Mouse (Mus musculus): ENCODE data around the gene Rxfp4. TPM values are rescaled to one million over a fixed set of nuclear protein-coding genes. Genes with fewer than 3 reads are reported as not detected.

Gene Rxfp4
- total RNA-seq, 4 experiments from 2014 or later = not detected

DNA sequence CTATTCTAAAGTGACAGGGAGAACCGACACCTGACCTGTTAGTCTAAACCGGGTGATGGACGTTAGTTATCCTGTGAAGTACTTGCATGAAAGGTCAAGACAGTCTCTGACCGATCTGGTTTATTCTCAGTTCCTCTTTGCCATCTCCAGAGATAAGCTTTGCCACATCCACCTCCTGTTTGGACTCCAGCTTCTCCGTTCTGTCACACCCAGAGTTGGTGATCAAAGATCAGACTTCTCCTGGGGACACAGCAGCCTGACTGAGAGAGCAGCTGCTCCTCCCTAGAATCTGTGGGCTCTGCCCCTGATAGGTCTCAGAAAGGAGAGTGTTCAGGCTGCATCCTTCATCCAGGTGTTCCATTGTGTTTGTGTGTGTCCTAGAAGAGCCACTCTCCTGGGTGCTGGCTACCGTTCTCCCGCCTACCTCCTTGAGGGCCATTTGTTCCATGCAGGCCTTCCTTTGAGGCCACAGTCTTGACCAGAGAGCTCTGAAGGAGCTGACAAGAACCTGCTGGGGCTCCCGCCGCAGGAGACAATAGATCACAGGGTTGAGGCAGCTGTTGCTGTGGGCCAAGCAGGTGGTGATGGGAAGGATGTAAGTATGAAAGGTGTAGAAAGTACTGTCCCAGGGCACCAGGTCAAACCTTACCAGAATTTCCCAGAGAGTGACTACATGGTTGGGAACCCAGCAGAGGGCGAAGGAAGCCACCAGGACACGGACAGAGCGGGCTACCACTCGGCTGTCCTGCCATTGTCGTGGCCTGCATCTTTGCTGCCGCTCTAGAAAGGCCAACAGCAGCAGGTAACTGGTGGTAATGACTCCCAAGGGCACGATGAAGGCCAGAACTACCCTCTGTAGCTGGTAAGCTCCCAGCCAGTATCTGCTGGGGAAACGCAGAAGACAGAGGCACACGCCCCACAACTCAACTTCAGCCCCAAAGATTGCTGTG is 998 bp downstream of the Rxfp4 start:
- no peak for DNase-seq

DNA sequence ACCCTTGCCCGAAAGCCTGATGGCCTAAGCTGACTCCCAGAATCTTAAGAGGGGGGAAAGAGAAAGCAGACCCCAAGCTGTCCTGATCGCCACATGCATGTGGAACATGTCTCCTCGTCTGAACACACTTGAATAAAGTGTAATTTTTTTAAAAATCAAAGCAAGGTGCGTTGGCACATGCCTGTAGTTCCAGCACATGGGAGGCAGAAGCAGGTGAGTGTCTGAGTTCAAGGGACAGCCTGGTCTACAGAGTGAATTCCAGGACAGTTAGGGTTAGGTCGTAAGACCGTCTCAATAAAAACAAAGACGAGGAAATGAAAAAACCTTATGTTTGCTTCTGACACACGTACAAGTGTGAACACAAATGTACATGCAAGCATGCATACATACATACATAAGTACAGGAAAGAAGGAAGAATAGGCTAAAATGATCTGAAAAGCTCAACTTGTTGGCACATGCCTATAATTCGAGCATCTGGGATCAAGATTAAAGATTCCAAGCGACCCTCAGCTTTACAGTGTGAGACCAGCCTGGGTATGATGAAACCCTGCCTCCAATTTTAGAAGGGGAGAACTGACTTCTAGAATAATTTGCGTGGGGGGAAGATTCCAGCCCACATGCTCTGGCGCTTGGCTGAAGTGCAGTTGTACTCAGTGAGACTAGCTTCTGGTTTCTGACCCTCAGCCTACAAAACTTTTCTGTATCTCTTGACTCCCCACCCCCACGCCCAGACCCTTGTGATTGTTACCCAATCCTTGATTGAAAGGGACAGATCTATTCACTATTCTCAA is 2.0 kb downstream of the Rxfp4 start:
- no peak for DNase-seq

DNA sequence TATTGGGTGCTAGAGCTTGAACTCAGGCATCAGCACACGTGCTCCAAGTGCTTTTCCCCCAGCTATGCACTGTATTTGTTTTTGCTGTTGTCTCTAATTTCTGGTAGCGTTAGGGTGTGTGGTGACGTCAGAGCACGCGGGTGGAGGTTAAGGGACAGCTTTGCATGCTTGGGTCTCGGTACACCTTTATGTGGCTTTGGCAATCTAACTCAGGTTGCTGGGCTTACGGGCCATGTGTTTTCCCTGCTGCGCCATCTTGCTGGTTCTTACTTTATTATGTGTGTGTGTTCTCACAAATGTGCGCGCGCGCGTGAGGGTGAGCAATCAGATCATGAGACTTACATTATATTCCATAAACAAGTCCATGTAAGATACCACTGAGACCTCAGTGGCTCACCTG is 3.0 kb downstream of the Rxfp4 start:
- DNase-seq = no peak

DNA sequence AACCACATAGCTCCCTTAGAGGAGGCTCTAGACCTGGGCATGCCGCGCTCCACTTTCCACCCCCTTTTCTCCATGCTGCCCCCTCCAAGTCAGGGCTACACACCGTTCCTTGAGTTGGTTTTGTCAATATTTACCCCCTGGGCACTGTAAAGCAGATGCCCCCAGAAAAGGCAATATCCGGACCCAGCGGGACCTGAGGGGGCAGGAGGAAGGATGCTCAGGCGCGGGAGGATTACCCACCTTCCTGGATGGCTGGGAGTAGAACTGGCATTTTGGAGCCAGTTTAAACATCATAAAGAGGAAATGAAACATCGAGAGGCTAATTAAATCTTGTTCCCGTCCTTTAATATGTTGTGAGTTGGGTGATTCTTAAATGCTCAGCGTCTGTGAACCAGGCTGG is 3.8 kb downstream of the Rxfp4 start:
- DNase-seq = no peak

- no peak for DNase-seq
These were observed 4.3 kb downstream of the Rxfp4 start for GRCm38 (mm10) chr3:88648452-88649168.

DNA sequence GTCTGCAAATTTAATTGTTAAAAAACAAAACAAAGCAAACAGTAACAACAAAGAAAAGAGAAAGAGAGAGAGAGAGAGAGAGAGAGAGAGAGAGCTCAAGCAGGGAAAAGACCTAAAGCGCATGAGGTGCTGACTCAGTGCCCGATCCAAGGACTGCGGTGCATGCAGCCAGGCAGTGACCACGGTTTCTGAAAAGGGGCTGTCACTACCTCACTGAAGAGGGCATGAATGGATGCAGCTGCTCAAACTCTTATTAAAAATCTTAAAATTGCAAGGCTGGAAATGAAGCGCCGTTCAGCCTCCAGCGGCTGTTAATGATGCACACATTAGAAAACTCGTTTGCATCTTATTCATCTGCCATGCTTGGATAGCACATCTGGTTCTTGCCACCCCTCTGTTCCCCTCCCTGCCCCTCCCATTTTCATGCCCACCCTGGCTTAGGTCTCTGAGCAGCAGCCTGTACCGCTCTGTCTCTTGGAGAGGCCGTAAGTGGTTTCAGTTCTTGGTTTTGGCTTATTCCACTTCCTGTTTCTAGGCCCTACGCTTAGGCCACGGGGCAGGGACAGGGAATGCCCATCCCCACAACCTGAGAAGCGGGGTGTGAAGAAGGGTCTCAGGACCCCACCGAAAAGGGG is 5.0 kb downstream of the Rxfp4 start:
- no peak for DNase-seq

DNA sequence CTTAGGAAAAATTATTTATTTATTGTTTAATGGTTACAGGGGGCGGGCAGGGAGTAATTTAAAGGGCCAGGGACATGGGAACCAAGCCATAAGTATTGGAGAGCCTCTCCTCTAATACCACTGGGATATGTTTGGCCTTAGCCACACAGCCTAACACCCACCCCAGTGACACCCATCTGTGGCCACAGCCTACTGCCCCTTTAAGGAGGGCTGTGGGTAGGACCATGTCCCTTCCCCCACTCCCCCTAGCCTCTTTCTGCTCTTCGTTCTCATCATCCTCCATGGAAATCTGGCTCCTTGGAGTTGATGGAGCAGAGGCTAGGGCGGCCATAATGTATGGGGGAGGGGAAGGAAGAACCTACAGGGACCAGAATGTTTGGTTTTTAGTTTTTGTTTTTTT is 5.9 kb downstream of the Rxfp4 start:
- no peak for DNase-seq

- no peak for DNase-seq
These were observed 6.4 kb downstream of the Rxfp4 start for GRCm38 (mm10) chr3:88646426-88646995.

DNA sequence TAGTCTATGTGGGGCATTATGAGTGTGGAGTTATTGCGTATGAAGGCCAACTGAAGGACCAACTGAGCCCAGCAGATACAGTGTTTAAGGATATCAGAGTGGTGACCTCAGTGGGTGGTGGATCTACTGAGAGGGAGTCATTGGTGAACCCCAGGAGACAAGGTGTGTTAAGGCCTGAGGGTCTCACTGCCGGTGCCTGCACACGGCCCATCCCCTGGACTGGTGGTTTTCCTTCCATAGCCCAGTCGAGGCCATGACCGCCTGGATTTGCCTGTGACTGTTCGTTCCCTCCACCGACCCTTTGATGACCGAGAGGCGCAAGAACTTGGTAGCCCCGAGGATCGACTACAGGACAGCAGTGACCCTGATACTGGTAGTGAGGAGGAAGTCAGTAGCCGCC is 7.0 kb downstream of the Rxfp4 start:
- DNase-seq = no peak

DNA sequence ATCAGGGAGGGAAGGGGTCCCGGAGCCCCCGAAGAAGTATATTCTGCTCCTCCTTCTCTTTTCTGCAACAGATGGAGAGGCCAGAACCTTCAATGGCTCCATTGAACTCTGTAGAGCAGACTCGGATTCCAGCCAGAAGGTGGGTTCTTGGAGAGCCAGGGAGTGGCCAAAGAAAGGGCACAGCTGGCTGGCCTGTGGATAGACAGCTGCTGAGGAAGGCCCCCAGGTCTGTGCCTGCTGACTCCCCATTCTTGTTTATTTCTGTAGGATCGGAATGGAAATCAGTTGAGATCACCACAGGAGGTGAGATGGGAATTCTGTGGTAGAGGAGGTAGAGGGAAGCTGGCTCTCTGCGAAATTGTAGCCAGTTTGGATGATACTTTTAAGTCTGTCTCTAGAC is 9.9 kb downstream of the Rxfp4 start:
- DNase-seq = no peak

- no peak for DNase-seq
These were observed 12.3 kb downstream of the Rxfp4 start for GRCm38 (mm10) chr3:88640676-88641075.

- no peak for DNase-seq
These were observed 13.7 kb downstream of the Rxfp4 start for GRCm38 (mm10) chr3:88639239-88639638.

DNA sequence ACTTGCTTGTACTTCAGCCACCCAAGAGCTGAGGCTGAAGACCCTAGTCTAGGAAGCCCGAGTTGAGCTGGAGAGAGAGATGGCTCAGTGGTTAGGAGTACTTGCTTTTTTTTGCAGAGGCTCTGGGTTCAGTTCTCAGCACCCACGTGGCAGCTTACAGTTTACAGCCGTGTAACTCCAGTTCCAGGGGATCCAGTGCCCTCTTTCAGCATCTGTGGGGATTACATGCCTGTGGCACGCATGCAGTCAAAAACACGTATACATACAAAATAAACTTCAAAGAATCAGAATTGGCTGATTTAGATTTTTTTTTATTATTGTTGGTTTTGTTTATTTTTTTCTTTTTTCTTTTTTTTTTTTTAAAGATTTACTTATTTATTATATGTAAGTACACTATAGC is 15.8 kb downstream of the Rxfp4 start:
- no peak for DNase-seq

DNA sequence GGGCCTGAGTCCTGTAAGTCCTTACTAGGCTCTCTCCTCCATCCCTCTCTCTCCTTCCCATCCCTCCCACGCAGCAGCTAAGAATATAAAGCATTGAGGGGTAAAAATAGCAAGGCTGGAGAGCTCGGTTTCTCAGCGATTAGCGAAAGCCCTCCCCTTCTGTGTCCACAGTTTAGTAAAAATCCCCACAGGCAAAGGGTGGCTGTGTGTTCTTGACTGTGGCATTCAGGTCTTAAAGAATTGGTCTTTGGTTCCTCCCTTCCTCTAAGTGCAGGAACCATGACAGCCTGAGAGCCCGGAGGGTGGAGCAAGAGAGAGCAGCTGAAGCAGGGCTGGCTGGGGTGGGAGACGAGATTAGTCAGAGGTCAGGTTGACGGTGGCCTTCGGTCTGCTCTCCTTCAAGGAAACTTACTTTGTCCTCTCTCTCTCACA is 16.4 kb downstream of the Rxfp4 start:
- no peak for DNase-seq

- no peak for DNase-seq
These were observed 17.3 kb downstream of the Rxfp4 start for GRCm38 (mm10) chr3:88635506-88636275.

- no peak for DNase-seq
These were observed 19.9 kb downstream of the Rxfp4 start for GRCm38 (mm10) chr3:88633056-88633455.

DNA sequence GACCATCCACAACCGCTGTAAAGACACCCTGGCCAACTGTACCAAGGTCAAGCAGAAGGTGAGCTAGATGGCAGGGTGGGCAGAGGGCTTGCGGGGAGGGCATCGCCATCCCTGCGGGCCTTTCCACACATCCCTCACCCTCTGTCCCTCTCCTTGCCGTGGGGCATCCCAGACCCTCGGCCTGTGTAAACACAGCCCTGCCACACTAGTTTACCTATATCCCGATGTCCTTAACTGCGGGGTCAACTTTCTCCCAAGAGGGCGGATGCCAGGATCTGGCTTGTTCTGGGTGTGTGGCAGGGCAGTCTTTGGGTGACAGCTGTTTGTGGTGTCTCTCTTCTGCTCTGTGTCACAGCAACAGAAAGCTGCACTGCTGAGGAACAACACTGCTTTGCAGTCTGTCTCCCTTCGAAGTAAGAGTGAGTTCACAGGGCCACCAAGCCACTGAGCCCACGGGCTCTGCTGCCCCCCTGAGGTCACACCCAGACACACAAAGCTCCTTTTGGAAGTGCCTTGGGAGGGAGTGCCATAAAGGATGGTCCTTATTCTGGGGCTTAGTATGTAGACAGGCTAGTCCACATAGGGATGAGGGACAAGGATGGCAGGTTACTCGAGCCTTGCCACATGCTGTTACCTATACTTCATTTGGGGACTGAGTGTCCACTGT is 20.9 kb downstream of the Rxfp4 start:
- DNase-seq = no peak

DNA sequence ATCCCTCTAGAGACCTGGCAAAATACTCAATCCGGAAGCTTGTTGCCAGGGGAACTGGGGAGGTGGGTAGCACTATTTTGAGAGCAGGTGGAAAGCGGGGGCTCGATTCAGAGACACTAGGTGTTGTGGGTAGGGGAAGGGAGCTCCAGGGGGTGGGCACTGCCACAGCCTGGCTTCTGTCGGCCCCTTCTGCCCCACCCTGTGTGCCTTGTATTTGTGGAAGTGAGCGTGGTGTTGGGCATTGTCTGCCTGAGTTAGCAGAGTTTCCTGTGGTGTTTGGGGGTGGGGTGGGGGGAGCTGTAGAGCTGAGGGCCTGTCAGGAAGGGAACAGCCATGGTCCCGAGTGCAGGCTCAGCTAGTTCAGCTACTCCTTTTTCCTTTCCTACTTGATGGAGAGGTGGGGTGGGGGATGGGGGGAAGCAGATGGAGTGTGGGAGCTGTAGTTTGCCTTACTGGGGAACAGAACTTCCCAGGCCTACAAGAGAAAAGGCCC is 22.0 kb downstream of the Rxfp4 start:
- DNase-seq = no peak

- no peak for DNase-seq
These were observed 22.9 kb downstream of the Rxfp4 start for GRCm38 (mm10) chr3:88630018-88630417.

- DNase-seq = no peak
These were observed 23.7 kb downstream of the Rxfp4 start for GRCm38 (mm10) chr3:88629244-88629643.
